ENCODE assay signal across 9 mouse cellular contexts in genomic region chr2:26504772-26505480, GRCm38 (mm10). TPM values are rescaled to one million over a fixed set of nuclear protein-coding genes. Genes with fewer than 3 reads are reported as not detected.
DNase-seq lines count a peak whose midpoint lies in the region; ATAC-seq and TF ChIP-seq lines count a peak whose summit lies in the region.
"Had no signal": no experiment of that assay in that cellular context is flagged by ENCODE, and none has a peak within 500 bp of the region (broad histone marks: within the 10 kb centered on the region; RNA-seq: fewer than 3 reads in every experiment).

No protein-coding gene starts in this region.

- no peak overlapping the region for H3K9ac ChIP-seq in heart, embryonic 12.5 days
- H3K9ac ChIP-seq in CH12.LX (ENCODE audit: insufficient read depth, low read depth), result no peak overlapping the region
- H3K9ac ChIP-seq in forebrain, embryonic 13.5 days, result no peak overlapping the region
- H3K9ac ChIP-seq in limb, embryonic 14.5 days (ENCODE audit: low read depth, low read length, severe bottlenecking), result no peak overlapping the region

- dilution Hi-C loops in CH12.LX (cut with MboI; ENCODE audit: extremely low pct_ligation_motif_present, extremely low pct_unique_long_range_greater_than_20kb, low sequenced_read_pairs), result no loop called here

- DNase-seq in heart, postnatal 4 days, result no peak
- no peak for DNase-seq in CH12.LX (ENCODE audit: extremely low read depth)
- DNase-seq in limb, embryonic 14.5 days (ENCODE audit: low spot score), result no peak
- no peak for DNase-seq in cerebellum, adult 8-10 months
- DNase-seq in embryo, embryonic 11 days, result no peak
- no peak for DNase-seq in testis, postnatal 14 days (ENCODE audit: low spot score)
- DNase-seq: right cerebral cortex, adult 18-20 months had no signal

- no peak for ATAC-seq in heart, embryonic 12.5 days (ENCODE audit: insufficient number of reproducible peaks, low FRiP score)
- no peak for ATAC-seq in forebrain, embryonic 13.5 days
- no peak for ATAC-seq in limb, embryonic 14.5 days (ENCODE audit: low FRiP score, low read depth)

- 67% methylated on average over 9 of the region's 9 CpGs for WGBS in heart, embryonic 12.5 days
- 70% methylated on average over 9 of the region's 9 CpGs for WGBS in forebrain, embryonic 13.5 days
- 73% methylated on average over 9 of the region's 9 CpGs for WGBS in limb, embryonic 14.5 days

- H3K4me3 ChIP-seq in heart, embryonic 12.5 days, result no peak overlapping the region
- H3K4me3 ChIP-seq in CH12.LX (replicated peaks in 1 of 3; ENCODE audit: low read depth in 2 of 3, low read length in 2 of 3, poor library complexity in 1 of 3), result no peak overlapping the region
- no peak overlapping the region for H3K4me3 ChIP-seq in forebrain, embryonic 13.5 days
- no peak overlapping the region for H3K4me3 ChIP-seq in limb, embryonic 14.5 days (replicated peaks; ENCODE audit: low read length)

- in situ Hi-C loops in CH12.LX (cut with MboI; ENCODE audit: low pct_ligation_motif_present, low pct_unique_long_range_greater_than_20kb, low sequenced_read_pairs), result loop anchor here (5.0 kb wide), 1 partner anchor 42 kb away; no protein-coding TSS in a partner anchor

- no peaks in the 10 kb centered on the region for H3K36me3 ChIP-seq in heart, embryonic 12.5 days
- H3K36me3 ChIP-seq in CH12.LX (replicated peaks in 1 of 2; ENCODE audit: control insufficient read depth in 1 of 2, insufficient read depth in 1 of 2, low read length in 1 of 2), result peaks cover 10 to 16% of the 10 kb centered on the region in 2 experiments
- no peaks in the 10 kb centered on the region for H3K36me3 ChIP-seq in forebrain, embryonic 13.5 days (ENCODE audit: poor library complexity, severe bottlenecking)
- no peaks in the 10 kb centered on the region for H3K36me3 ChIP-seq in limb, embryonic 14.5 days (ENCODE audit: control insufficient read depth, insufficient read depth, low read length)

- H3K79me2 ChIP-seq in CH12.LX (replicated peaks; ENCODE audit: control insufficient read depth, extremely low read depth, insufficient read depth, poor library complexity, severe bottlenecking), result peaks cover 13% of the 10 kb centered on the region; the same call in 1 of the 2 replicates

- peaks cover 52% of the 10 kb centered on the region for H3K4me1 ChIP-seq in heart, embryonic 12.5 days (replicated peaks)
- peaks cover 35 to 67% of the 10 kb centered on the region in 2 experiments for H3K4me1 ChIP-seq in CH12.LX (ENCODE audit: control insufficient read depth in 1 of 2, insufficient read depth in 2 of 2)
- peaks cover 81% of the 10 kb centered on the region for H3K4me1 ChIP-seq in forebrain, embryonic 13.5 days
- H3K4me1 ChIP-seq in limb, embryonic 14.5 days (ENCODE audit: control insufficient read depth, insufficient read depth, low read length), result peaks cover 66% of the 10 kb centered on the region

- H3K9me3 ChIP-seq in heart, embryonic 12.5 days (replicated peaks), result no peaks in the 10 kb centered on the region
- no peaks in the 10 kb centered on the region for H3K9me3 ChIP-seq in CH12.LX (replicated peaks; ENCODE audit: low read length)
- H3K9me3 ChIP-seq in forebrain, embryonic 13.5 days (replicated peaks), result no peaks in the 10 kb centered on the region
- H3K9me3 ChIP-seq in limb, embryonic 14.5 days (ENCODE audit: control insufficient read depth, low read length), result no peaks in the 10 kb centered on the region

- no peak for TF ChIP-seq EP300 in CH12.LX (IDR thresholded peaks at IDR 0.05; ENCODE audit: low read length)

- peak overlapping the region; percentile 69 for H3K4me2 ChIP-seq in heart, embryonic 12.5 days
- H3K4me2 ChIP-seq in CH12.LX (ENCODE audit: insufficient read depth, low read depth, poor library complexity, severe bottlenecking), result peak overlapping the region; percentile 70; the same call in 1 of the 2 replicates
- peak overlapping the region; percentile 76 for H3K4me2 ChIP-seq in forebrain, embryonic 13.5 days
- peak overlapping the region; percentile 78; the same call in 1 of the 2 replicates for H3K4me2 ChIP-seq in limb, embryonic 14.5 days (replicated peaks; ENCODE audit: low read depth, low read length, severe bottlenecking)

- no peak overlapping the region for H3K27ac ChIP-seq in heart, embryonic 12.5 days (ENCODE audit: poor library complexity, severe bottlenecking)
- no peak overlapping the region for H3K27ac ChIP-seq in CH12.LX (ENCODE audit: insufficient read depth, low read depth)
- peak overlapping the region; percentile 98; the same call in 1 of the 2 replicates for H3K27ac ChIP-seq in forebrain, embryonic 13.5 days
- no peak overlapping the region for H3K27ac ChIP-seq in limb, embryonic 14.5 days (replicated peaks; ENCODE audit: low read depth, low read length)

- no peak for TF ChIP-seq RAD21 in CH12.LX (IDR thresholded peaks at IDR 0.05; ENCODE audit: low read depth, low read length)

- no peak for TF ChIP-seq POLR2A in CH12.LX (IDR thresholded peaks at IDR 0.05; ENCODE audit: low read depth, low read length)
- no peak for TF ChIP-seq POLR2A in limb, embryonic 14.5 days (IDR thresholded peaks at IDR 0.05; ENCODE audit: borderline replicate concordance, extremely low read depth, insufficient read depth, insufficient read length)

- TF ChIP-seq CTCF in CH12.LX (conservative IDR thresholded peaks at IDR 0.05 in 1 of 2, IDR thresholded peaks at IDR 0.05 in 1 of 2; ENCODE audit: low read depth in 2 of 2, low read length in 2 of 2), result no peak

- peaks cover 19% of the 10 kb centered on the region for H3K27me3 ChIP-seq in heart, embryonic 12.5 days (replicated peaks)
- H3K27me3 ChIP-seq in CH12.LX (replicated peaks), result peaks cover 23% of the 10 kb centered on the region
- H3K27me3 ChIP-seq in forebrain, embryonic 13.5 days, result peaks cover 12% of the 10 kb centered on the region; the same call in 1 of the 2 replicates
- H3K27me3 ChIP-seq in limb, embryonic 14.5 days (ENCODE audit: control insufficient read depth, insufficient read depth, low read length), result no peaks in the 10 kb centered on the region

TF ChIP-seq in CH12.LX, 34 proteins besides CTCF, POLR2A, EP300 and RAD21:
- TF ChIP-seq MYC (IDR thresholded peaks at IDR 0.05; ENCODE audit: low read depth, low read length), result no peak
- TF ChIP-seq NELFE (IDR thresholded peaks at IDR 0.05; ENCODE audit: low read depth, low read length), result no peak
- TF ChIP-seq HCFC1 (IDR thresholded peaks at IDR 0.05; ENCODE audit: low read depth, low read length), result no peak
- no peak for TF ChIP-seq BHLHE40 (IDR thresholded peaks at IDR 0.05; ENCODE audit: low read depth, low read length)

RNA-seq across cellular contexts. Expression of gene Notch1, which starts 11.5 kb away (rescaled TPM):
- polyA plus RNA-seq in heart, embryonic 12.5 days (2016; fragmentation: Nextera tagmentation; extraction: Ambion mirVana), result 20.4 TPM in 2 replicates
- total RNA-seq in heart, postnatal 4 days (2021), result 10 to 100 TPM; 55.3 to 62.3 TPM
- total RNA-seq in CH12.LX (2012; rRNA removed) (11.4 and 13.1 TPM in 2 replicates), CH12.LX (2014; rRNA removed) (0.86 and 0.98 TPM in 2 replicates)
- polyA plus RNA-seq in CH12.LX (2012; ENCODE audit: insufficient read length, low read depth), result 2.7 and 3.8 TPM in 2 replicates
- 28.1 and 32.8 TPM in 2 replicates for polyA plus RNA-seq in forebrain, embryonic 13.5 days (2015; fragmentation: Nextera tagmentation; extraction: Ambion mirVana)
- polyA plus RNA-seq in limb, embryonic 14.5 days (2012; rRNA removed), result 28.1 and 40.2 TPM in 2 replicates
- 44.5 and 47.0 TPM in 2 replicates for polyA plus RNA-seq in limb, embryonic 14.5 days (2014; fragmentation: Nextera tagmentation; extraction: Ambion mirVana)

RNA-seq across cellular contexts. Expression of gene Sec16a, which starts 59.9 kb away (rescaled TPM):
- 22.6 and 24.5 TPM in 2 replicates for polyA plus RNA-seq in heart, embryonic 12.5 days (2016; fragmentation: Nextera tagmentation; extraction: Ambion mirVana)
- total RNA-seq in heart, postnatal 4 days (2021), result 10 to 100 TPM; 37.0 to 39.0 TPM
- total RNA-seq in CH12.LX (2012; rRNA removed) (31.8 and 36.3 TPM in 2 replicates), CH12.LX (2014; rRNA removed) (22.5 and 22.8 TPM in 2 replicates)
- polyA plus RNA-seq in CH12.LX (2012; ENCODE audit: insufficient read length, low read depth), result 28.6 and 38.9 TPM in 2 replicates
- polyA plus RNA-seq in forebrain, embryonic 13.5 days (2015; fragmentation: Nextera tagmentation; extraction: Ambion mirVana), result 16.9 and 22.5 TPM in 2 replicates
- polyA plus RNA-seq in limb, embryonic 14.5 days (2012; rRNA removed), result 62.5 and 73.3 TPM in 2 replicates
- polyA plus RNA-seq in limb, embryonic 14.5 days (2014; fragmentation: Nextera tagmentation; extraction: Ambion mirVana), result 47.1 and 47.6 TPM in 2 replicates
